In the genomic region with DNA sequence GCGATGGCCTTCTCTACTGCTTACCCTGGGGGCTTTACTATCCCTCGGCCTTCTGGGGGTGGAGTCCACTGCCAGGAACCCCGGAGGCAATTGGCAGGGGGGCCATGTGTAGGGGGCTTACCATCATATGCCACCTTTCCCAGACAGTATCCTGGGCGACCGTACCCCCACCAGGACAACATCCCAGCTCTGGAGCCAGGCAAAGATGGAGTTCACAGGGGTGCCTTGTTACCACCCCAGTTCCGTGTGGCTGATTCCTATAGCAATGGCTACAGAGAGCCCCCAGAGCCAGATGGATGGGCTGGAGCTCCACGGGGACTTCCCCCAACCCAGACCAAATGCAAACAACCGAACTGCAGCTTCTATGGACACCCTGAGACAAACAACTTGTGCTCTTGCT, we compare ENCODE assay signal across 24 mouse cellular contexts. TPM values are rescaled to one million over a fixed set of nuclear protein-coding genes. Genes with fewer than 3 reads are reported as not detected.
"Had no signal": no experiment of that assay in that cellular context is flagged by ENCODE, and none has a peak within 500 bp of the region (broad histone marks: within the 10 kb centered on the region; RNA-seq: fewer than 3 reads in every experiment).

No protein-coding gene starts in this region.

- DNase-seq: forebrain, postnatal 0 days; gastrocnemius, postnatal 14 days; gastrocnemius, postnatal 36 days; heart, adult 2 months; heart, postnatal 4 days; kidney, adult 18-20 months; kidney, adult 8-10 months; kidney, postnatal 10 days; kidney, postnatal 25 days; kidney, postnatal 4 days had no signal

- H3K4me3 ChIP-seq: heart, adult 2 months; heart, embryonic 13.5 days; heart, embryonic 15.5 days; hindbrain, embryonic 10.5 days; hindbrain, embryonic 12.5 days; hindbrain, embryonic 15.5 days; layer of hippocampus, adult 2 months; left cerebral cortex, adult 2 months; limb, embryonic 13.5 days; limb, embryonic 15.5 days; liver, embryonic 12.5 days had no signal

- ATAC-seq: forebrain, postnatal 0 days; inflammation-experienced regulatory T-cells, adult 6 months; intestine, postnatal 0 days; liver, embryonic 12.5 days had no signal

- H3K27me3 ChIP-seq: heart, embryonic 13.5 days; heart, embryonic 15.5 days; hindbrain, embryonic 12.5 days; hindbrain, embryonic 15.5 days; limb, embryonic 13.5 days; limb, embryonic 15.5 days had no signal

- H3K27ac ChIP-seq: heart, adult 2 months; heart, embryonic 13.5 days; heart, embryonic 15.5 days; hindbrain, embryonic 10.5 days; hindbrain, embryonic 12.5 days; hindbrain, embryonic 15.5 days; layer of hippocampus, adult 2 months; left cerebral cortex, adult 2 months; limb, embryonic 13.5 days; limb, embryonic 15.5 days; liver, embryonic 12.5 days; liver, embryonic 14.5 days had no signal

- H3K9ac ChIP-seq: forebrain, postnatal 0 days; heart, embryonic 13.5 days; heart, embryonic 15.5 days; hindbrain, embryonic 12.5 days; hindbrain, embryonic 15.5 days; limb, embryonic 13.5 days; limb, embryonic 15.5 days; liver, embryonic 12.5 days; liver, embryonic 14.5 days had no signal

- H3K4me2 ChIP-seq: heart, embryonic 13.5 days; heart, embryonic 15.5 days; hindbrain, embryonic 12.5 days; hindbrain, embryonic 15.5 days; limb, embryonic 13.5 days; limb, embryonic 15.5 days; liver, embryonic 12.5 days had no signal

- H3K9me3 ChIP-seq: heart, embryonic 13.5 days; heart, embryonic 15.5 days; hindbrain, embryonic 10.5 days; hindbrain, embryonic 12.5 days; hindbrain, embryonic 15.5 days; limb, embryonic 13.5 days; limb, embryonic 15.5 days; liver, embryonic 12.5 days had no signal

RNA-seq across cellular contexts. Expression of gene Mtmr11, which starts 6.3 kb away (rescaled TPM):
- total RNA-seq: granulocyte monocyte progenitor cell, adult 5-6 weeks had no signal
